Mouse (Mus musculus) lung, embryonic 15.5 days (tissue): ENCODE measurements around the gene Rtcb. TPM values are rescaled to one million over a fixed set of nuclear protein-coding genes. Genes with fewer than 3 reads are reported as not detected.
A peak's percentile ranks its signal among the peaks of the same experiment; 100 is the strongest.

ENCODE experiments used
- ATAC-seq: fragments of 200-750 bp; cut with Nextera tagmentation; 2 replicates; pipeline ENCODE4 v1.8.0; 2017; ENCODE audit warnings: moderate number of reproducible peaks, borderline replicate concordance; ENCODE audit not compliant: low FRiP score, low TSS enrichment; ENCODE audit errors: extremely low read depth
- H3K27ac ChIP-seq: fragments of 300-500 bp; sonication (generic); 2 replicates; pipeline ENCODE4 v1.5.1; 2015; ENCODE audit warnings: moderate library complexity, mild to moderate bottlenecking, inconsistent platforms
- H3K27me3 ChIP-seq: fragments of 300-500 bp; sonication (generic); 2 replicates; pipeline ENCODE4 v1.6.1; 2015; ENCODE audit warnings: inconsistent platforms
- H3K36me3 ChIP-seq: fragments of 300-500 bp; sonication (generic); 2 replicates; pipeline ENCODE4 v1.6.1; 2015; ENCODE audit warnings: inconsistent platforms
- H3K4me1 ChIP-seq: fragments of 300-500 bp; sonication (generic); 2 replicates; pipeline ENCODE4 v1.6.1; 2015; ENCODE audit warnings: inconsistent platforms
- H3K4me2 ChIP-seq: fragments of 300-500 bp; sonication (generic); 2 replicates; pipeline ENCODE4 v1.6.1; 2015; ENCODE audit warnings: inconsistent platforms, mild to moderate bottlenecking, moderate library complexity
- H3K4me3 ChIP-seq: fragments of 300-500 bp; sonication (generic); 2 replicates; pipeline ENCODE4 v1.5.1; 2015; ENCODE audit warnings: mild to moderate bottlenecking, inconsistent platforms
- H3K9ac ChIP-seq: fragments of 300-500 bp; sonication (generic); 2 replicates; pipeline ENCODE4 v1.6.1; 2015; ENCODE audit warnings: inconsistent platforms
- H3K9me3 ChIP-seq: fragments of 300-500 bp; sonication (generic); 2 replicates; pipeline ENCODE4 v1.6.1; 2016; ENCODE audit warnings: inconsistent platforms
- WGBS: fragments of 180-500 bp; shearing (Covaris S2); methylation state at CpG from one replicate; pipeline ENCODE4 v1.1.7; 2015; 5-methylcytosine and 5-hydroxymethylcytosine counted together
- polyA plus RNA-seq: library from polyadenylated mRNA; unstranded; fragments of >200 nt; fragmentation: Nextera tagmentation; extraction: Ambion mirVana; gene quantifications from 2 replicates; pipeline ENCODE4 v1.2.1, GENCODE M21; 2015

Rtcb gene
- polyA plus RNA-seq, 1 experiment from 2014 or later, result 194 TPM

GRCm38 (mm10) chr10:85968157-85968634, 10.6 kb upstream of the Rtcb start:
- Histone ChIP-seq H3K4me3 (no peak overlapping the region), H3K27me3 (no peaks in the 10 kb centered on the region; the same call in 1 of the 2 replicates), H3K9ac (no peak overlapping the region), H3K9me3 (no peaks in the 10 kb centered on the region), H3K36me3 (no peaks in the 10 kb centered on the region), H3K4me2 (no peak overlapping the region), H3K4me1 (no peaks in the 10 kb centered on the region), H3K27ac (no peak overlapping the region)
- WGBS, result 11% methylated on average over 7 of the region's 7 CpGs
- ATAC-seq, result no peak

GRCm38 (mm10) chr10:85967411-85968156, 10.0 kb upstream of the Rtcb start:
- Histone ChIP-seq H3K9me3 (no peaks in the 10 kb centered on the region), H3K9ac (no peak overlapping the region), H3K4me3 (no peak overlapping the region), H3K4me1 (no peaks in the 10 kb centered on the region), H3K27ac (no peak overlapping the region), H3K4me2 (no peak overlapping the region), H3K27me3 (no peaks in the 10 kb centered on the region; the same call in 1 of the 2 replicates), H3K36me3 (no peaks in the 10 kb centered on the region)
- no peak for ATAC-seq
- WGBS, result 63% methylated on average over 17 of the region's 17 CpGs

- no peaks in the 10 kb centered on the region for H3K36me3 ChIP-seq
- H3K9me3 ChIP-seq, result no peaks in the 10 kb centered on the region
- H3K27ac ChIP-seq, result no peak overlapping the region
- WGBS, result 51% methylated on average over 2 of the region's 2 CpGs
- no peak overlapping the region for H3K4me3 ChIP-seq
- no peak overlapping the region for H3K4me2 ChIP-seq
- H3K4me1 ChIP-seq, result no peaks in the 10 kb centered on the region
- ATAC-seq, result no peak
- H3K9ac ChIP-seq, result no peak overlapping the region
- H3K27me3 ChIP-seq, result no peaks in the 10 kb centered on the region; the same call in 1 of the 2 replicates
Measured at GRCm38 (mm10) chr10:85966476-85966875, 8.9 kb upstream of the Rtcb start.

- H3K4me1 ChIP-seq, result no peaks in the 10 kb centered on the region
- H3K4me2 ChIP-seq, result no peak overlapping the region
- H3K9me3 ChIP-seq, result no peaks in the 10 kb centered on the region
- 85% methylated on average over 7 of the region's 7 CpGs for WGBS
- no peak overlapping the region for H3K9ac ChIP-seq
- H3K27ac ChIP-seq, result no peak overlapping the region
- ATAC-seq, result no peak
- H3K36me3 ChIP-seq, result no peaks in the 10 kb centered on the region
- no peaks in the 10 kb centered on the region; the same call in 1 of the 2 replicates for H3K27me3 ChIP-seq
- no peak overlapping the region for H3K4me3 ChIP-seq
Measured at GRCm38 (mm10) chr10:85964316-85964715, 6.7 kb upstream of the Rtcb start.

GRCm38 (mm10) chr10:85962897-85963296, 5.3 kb upstream of the Rtcb start:
- Histone ChIP-seq H3K4me1 (no peaks in the 10 kb centered on the region), H3K9ac (no peak overlapping the region), H3K27ac (no peak overlapping the region), H3K36me3 (no peaks in the 10 kb centered on the region), H3K27me3 (no peaks in the 10 kb centered on the region; the same call in 1 of the 2 replicates), H3K4me2 (no peak overlapping the region), H3K4me3 (no peak overlapping the region), H3K9me3 (no peaks in the 10 kb centered on the region)
- ATAC-seq, result no peak
- 44% methylated on average over 9 of the region's 9 CpGs for WGBS

- Histone ChIP-seq H3K27ac (peak overlapping the region; percentile 60), H3K4me1 (peaks cover 24% of the 10 kb centered on the region), H3K27me3 (no peaks in the 10 kb centered on the region), H3K4me2 (peak overlapping the region; percentile 78), H3K4me3 (peak overlapping the region; percentile 77), H3K9me3 (no peaks in the 10 kb centered on the region), H3K36me3 (peaks cover 22% of the 10 kb centered on the region), H3K9ac (peak overlapping the region; percentile 82)
- no peak for ATAC-seq
- WGBS, result 2% methylated on average over 20 of the region's 20 CpGs
Measured at GRCm38 (mm10) chr10:85956871-85957419, 678 bp downstream of the Rtcb start.

GRCm38 (mm10) chr10:85954429-85954828, 3.2 kb downstream of the Rtcb start:
- H3K4me3 ChIP-seq, result no peak overlapping the region
- H3K9me3 ChIP-seq, result no peaks in the 10 kb centered on the region
- peaks cover 24% of the 10 kb centered on the region for H3K4me1 ChIP-seq
- H3K9ac ChIP-seq, result no peak overlapping the region
- no peaks in the 10 kb centered on the region for H3K27me3 ChIP-seq
- no peak overlapping the region for H3K4me2 ChIP-seq
- H3K36me3 ChIP-seq, result peaks cover 45% of the 10 kb centered on the region
- H3K27ac ChIP-seq, result peak overlapping the region; percentile 69
- WGBS, result 57% methylated on average over 2 of the region's 2 CpGs
- ATAC-seq, result 0 out of 2 replicates have a peak, but pooled peaks have one; percentile 33

- no peaks in the 10 kb centered on the region for H3K27me3 ChIP-seq
- no peak overlapping the region for H3K4me3 ChIP-seq
- H3K4me1 ChIP-seq, result peaks cover 24% of the 10 kb centered on the region
- no peak for ATAC-seq
- H3K9me3 ChIP-seq, result no peaks in the 10 kb centered on the region
- H3K4me2 ChIP-seq, result no peak overlapping the region
- no peak overlapping the region for H3K9ac ChIP-seq
- 64% methylated on average over 3 of the region's 3 CpGs for WGBS
- H3K36me3 ChIP-seq, result peaks cover 55% of the 10 kb centered on the region
- no peak overlapping the region for H3K27ac ChIP-seq
Measured at GRCm38 (mm10) chr10:85953401-85953800, 4.2 kb downstream of the Rtcb start.

GRCm38 (mm10) chr10:85951765-85952443, 5.7 kb downstream of the Rtcb start:
- Histone ChIP-seq H3K4me3 (no peak overlapping the region), H3K4me2 (no peak overlapping the region), H3K9me3 (no peaks in the 10 kb centered on the region), H3K27ac (no peak overlapping the region), H3K4me1 (peaks cover 24% of the 10 kb centered on the region), H3K9ac (no peak overlapping the region), H3K27me3 (no peaks in the 10 kb centered on the region), H3K36me3 (peaks cover 64% of the 10 kb centered on the region)
- ATAC-seq, result no peak
- 85% methylated on average over 6 of the region's 6 CpGs for WGBS

GRCm38 (mm10) chr10:85948483-85949196, 9.0 kb downstream of the Rtcb start:
- Histone ChIP-seq H3K9me3 (no peaks in the 10 kb centered on the region), H3K27me3 (no peaks in the 10 kb centered on the region), H3K4me2 (no peak overlapping the region), H3K9ac (no peak overlapping the region), H3K27ac (no peak overlapping the region), H3K4me1 (peaks cover 2% of the 10 kb centered on the region; the same call in 1 of the 2 replicates), H3K4me3 (no peak overlapping the region), H3K36me3 (peaks cover 85% of the 10 kb centered on the region)
- WGBS, result 94% methylated on average over 8 of the region's 8 CpGs
- no peak for ATAC-seq

GRCm38 (mm10) chr10:85936280-85936965, 21.2 kb downstream of the Rtcb start:
- Histone ChIP-seq H3K27ac (no peak overlapping the region), H3K9me3 (no peaks in the 10 kb centered on the region), H3K9ac (no peak overlapping the region), H3K27me3 (no peaks in the 10 kb centered on the region), H3K36me3 (peaks cover 54% of the 10 kb centered on the region), H3K4me1 (no peaks in the 10 kb centered on the region), H3K4me3 (no peak overlapping the region), H3K4me2 (no peak overlapping the region)
- no peak for ATAC-seq
- WGBS, result 95% methylated on average over 6 of the region's 6 CpGs
